Mouse (Mus musculus) small intestine, adult 2 months (tissue): Measurements from ENCODE around the gene Mast1. TPM values are rescaled to one million over a fixed set of nuclear protein-coding genes. Genes with fewer than 3 reads are reported as not detected.
A peak's percentile ranks its signal among the peaks of the same experiment; 100 is the strongest.

Experiments used
- H3K27ac ChIP-seq: fragments of 200-500 bp; 2 replicates; pipeline ENCODE4 v1.5.1; 2012; ENCODE audit warnings: low read depth, low read length, control low read depth, inconsistent platforms; ENCODE audit not compliant: insufficient read depth
- H3K27me3 ChIP-seq: fragments of 200-500 bp; 2 replicates; pipeline ENCODE4 v1.6.1; 2012; ENCODE audit warnings: mild to moderate bottlenecking, moderate library complexity, low read length, inconsistent platforms; ENCODE audit not compliant: control insufficient read depth, insufficient read depth
- H3K36me3 ChIP-seq: fragments of 200-500 bp; 2 replicates; pipeline ENCODE4 v1.6.1; 2012; ENCODE audit warnings: mild to moderate bottlenecking, low read length, control low read depth, inconsistent platforms; ENCODE audit not compliant: control insufficient read depth, insufficient read depth
- H3K4me1 ChIP-seq: fragments of 200-500 bp; 2 replicates; pipeline ENCODE4 v1.6.1; 2012; ENCODE audit warnings: low read length, inconsistent platforms, mixed read lengths; ENCODE audit not compliant: control insufficient read depth, insufficient read depth, insufficient read length
- H3K4me3 ChIP-seq: fragments of 200-500 bp; 2 replicates; pipeline ENCODE4 v1.5.1; 2012; ENCODE audit warnings: low read depth, mild to moderate bottlenecking, control low read depth, inconsistent platforms, low read length, moderate library complexity
- CTCF ChIP-seq: fragments of 200-500 bp; IDR thresholded peaks from 2 replicates; pipeline ENCODE4 v1.5.1; 2012; ENCODE audit warnings: low read depth, mild to moderate bottlenecking, control low read depth, inconsistent platforms, low read length, moderate library complexity, mixed read lengths; ENCODE audit not compliant: insufficient replicate concordance, insufficient read length; ENCODE audit errors: extremely low read depth
- POLR2A ChIP-seq: fragments of 200-500 bp; IDR thresholded peaks from 2 replicates; pipeline ENCODE4 v1.6.1; 2012; ENCODE audit warnings: low read depth, mild to moderate bottlenecking, control low read depth, inconsistent platforms, low read length, moderate library complexity
- WGBS: fragments of 180-500 bp; shearing (Covaris S2); methylation state at CpG from one replicate; pipeline ENCODE4 v1.1.7; 2018; 5-methylcytosine and 5-hydroxymethylcytosine counted together
- polyA plus RNA-seq: library from polyadenylated mRNA; depleted of rRNA; stranded (reverse); fragments of >200 nt; gene quantifications from 2 replicates; pipeline ENCODE4 v1.2.3, GENCODE M21; 2012; rRNA removed

Mast1 gene
- polyA plus RNA-seq, 1 experiment = 0.71 TPM

- no peak overlapping the region for H3K27ac ChIP-seq
- H3K36me3 ChIP-seq = no peaks in the 10 kb centered on the region
- no peak overlapping the region for H3K4me3 ChIP-seq
- H3K27me3 ChIP-seq = no peaks in the 10 kb centered on the region
- 89% methylated on average over 3 of the region's 3 CpGs for WGBS
- peaks cover 8% of the 10 kb centered on the region for H3K4me1 ChIP-seq
- TF ChIP-seq POLR2A (no peak), CTCF (no peak)
Measured at GRCm38 (mm10) chr8:84874339-84874738, 62.8 kb downstream of the Mast1 start.

- Histone ChIP-seq H3K27ac (no peak overlapping the region), H3K4me3 (peak overlapping the region; percentile 67), H3K27me3 (no peaks in the 10 kb centered on the region), H3K36me3 (peaks cover 9% of the 10 kb centered on the region), H3K4me1 (peaks cover 8% of the 10 kb centered on the region)
- WGBS = 83% methylated on average over 4 of the region's 4 CpGs
- TF ChIP-seq CTCF (no peak), POLR2A (no peak)
Measured at GRCm38 (mm10) chr8:84873016-84873415, 64.1 kb downstream of the Mast1 start.

- Histone ChIP-seq H3K27ac (no peak overlapping the region), H3K27me3 (no peaks in the 10 kb centered on the region), H3K36me3 (peaks cover 15% of the 10 kb centered on the region), H3K4me1 (peaks cover 8% of the 10 kb centered on the region), H3K4me3 (peak overlapping the region; percentile 67)
- WGBS = 2% methylated on average over 54 of the region's 54 CpGs
- TF ChIP-seq POLR2A (no peak; the same call in 1 of the 2 replicates), CTCF (no peak)
Measured at GRCm38 (mm10) chr8:84872309-84872965, 64.7 kb downstream of the Mast1 start.

GRCm38 (mm10) chr8:84871376-84872308 is 65.5 kb downstream of the Mast1 start, which contains the start of gene Syce2:
Gene Syce2 (plus strand): TSS chr8:84872111.
- no peak within 1 kb of the TSS for H3K27ac ChIP-seq
- WGBS = 5% methylated on average over 44 of the region's 46 CpGs
- H3K36me3 ChIP-seq = peaks cover 22% of the 10 kb centered on the region
- H3K4me3 ChIP-seq = peak within 1 kb of the TSS; percentile 67
- no peaks in the 10 kb centered on the region for H3K27me3 ChIP-seq
- TF ChIP-seq CTCF (no peak), POLR2A (no peak)
- peaks cover 8% of the 10 kb centered on the region for H3K4me1 ChIP-seq

Other genes starting within 250 kb of the Mast1 start
- 57.2 and 104 TPM in 2 replicates for gene Nacc1, start 249.5 kb downstream of the Mast1 start, polyA plus RNA-seq
- 4.2 and 8.2 TPM in 2 replicates for gene Lyl1, start 235.9 kb downstream of the Mast1 start, polyA plus RNA-seq
- gene G430095P16Rik, start 214.4 kb downstream of the Mast1 start, polyA plus RNA-seq = 0.30 TPM in 2 replicates
- gene Nfix, start 137.0 kb downstream of the Mast1 start, polyA plus RNA-seq = 22.3 and 26.1 TPM in 2 replicates
- 0.98 and 2.1 TPM in 2 replicates for gene Dand5, start 114.5 kb downstream of the Mast1 start, polyA plus RNA-seq
- 50.5 and 64.1 TPM in 2 replicates for gene Gadd45gip1, start 105.8 kb downstream of the Mast1 start, polyA plus RNA-seq
- gene Rad23a, start 96.7 kb downstream of the Mast1 start, polyA plus RNA-seq = 26.4 and 47.5 TPM in 2 replicates
- 82.6 and 120 TPM in 2 replicates for gene Calr, start 90.4 kb downstream of the Mast1 start, polyA plus RNA-seq
- 20.2 and 29.1 TPM in 2 replicates for gene Farsa, start 80.4 kb downstream of the Mast1 start, polyA plus RNA-seq
- gene Syce2, start 65.2 kb downstream of the Mast1 start, polyA plus RNA-seq = 0.60 and 2.1 TPM in 2 replicates
- gene Gcdh, start 43.4 kb downstream of the Mast1 start, polyA plus RNA-seq = 32.5 and 53.2 TPM in 2 replicates
- 0.30 and 0.38 TPM in 2 replicates for gene Klf1, start 35.4 kb downstream of the Mast1 start, polyA plus RNA-seq
- 4.1 and 5.9 TPM in 2 replicates for gene Dnase2a, start 28.8 kb downstream of the Mast1 start, polyA plus RNA-seq
- gene Rtbdn, start 9.6 kb upstream of the Mast1 start, polyA plus RNA-seq = 0.15 TPM in 1 of 2 replicates, not detected in the other
- 3.2 TPM in 1 of 2 replicates, not detected in the other for gene Gm49661, start 32.1 kb upstream of the Mast1 start, polyA plus RNA-seq
- gene Prdx2, start 32.2 kb upstream of the Mast1 start, polyA plus RNA-seq = 70.6 and 141 TPM in 2 replicates
- 14.5 and 29.1 TPM in 2 replicates for gene Rnaseh2a, start 32.4 kb upstream of the Mast1 start, polyA plus RNA-seq
- 122 and 329 TPM in 2 replicates for gene Junb, start 41.4 kb upstream of the Mast1 start, polyA plus RNA-seq
- 26.3 and 56.9 TPM in 2 replicates for gene Hook2, start 53.2 kb upstream of the Mast1 start, polyA plus RNA-seq
- gene Best2, start 77.2 kb upstream of the Mast1 start, polyA plus RNA-seq = 0.33 TPM in 1 of 2 replicates, not detected in the other
- gene Asna1, start 87.9 kb upstream of the Mast1 start, polyA plus RNA-seq = 71.8 and 128 TPM in 2 replicates
- gene Trir, start 89.5 kb upstream of the Mast1 start, polyA plus RNA-seq = 82.6 and 135 TPM in 2 replicates
- 19.8 and 32.0 TPM in 2 replicates for gene Tnpo2, start 99.6 kb upstream of the Mast1 start, polyA plus RNA-seq
- gene Fbxw9, start 122.7 kb upstream of the Mast1 start, polyA plus RNA-seq = 36.4 and 52.5 TPM in 2 replicates
- 1.4 TPM in 1 of 2 replicates, not detected in the other for gene Gm5741, start 130.6 kb upstream of the Mast1 start, polyA plus RNA-seq
- 34.8 and 47.2 TPM in 2 replicates for gene Dhps, start 134.4 kb upstream of the Mast1 start, polyA plus RNA-seq
- 66.0 and 79.1 TPM in 2 replicates for gene Wdr83os, start 143.4 kb upstream of the Mast1 start, polyA plus RNA-seq
- 13.4 and 26.8 TPM in 2 replicates for gene Wdr83, start 143.9 kb upstream of the Mast1 start, polyA plus RNA-seq
- 28.8 and 38.1 TPM in 2 replicates for gene Man2b1, start 145.9 kb upstream of the Mast1 start, polyA plus RNA-seq
- gene Zfp791, start 185.7 kb upstream of the Mast1 start, polyA plus RNA-seq = 0.11 and 0.96 TPM in 2 replicates
- not detected in 2 replicates for gene Cks1brt, start 214.6 kb upstream of the Mast1 start, polyA plus RNA-seq